Mouse (Mus musculus): ENCODE measurements around the gene Tmem183a. TPM values are rescaled to one million over a fixed set of nuclear protein-coding genes. Genes with fewer than 3 reads are reported as not detected.

The Tmem183a gene
- polyA plus RNA-seq, 1 experiment from 2014 or later, result 133 TPM

- Histone ChIP-seq H3K4me2 (ENCODE audit: low read depth, low read length) (no peak overlapping the region), H3K9me3 (replicated peaks; ENCODE audit: control insufficient read depth, low read length) (no peaks in the 10 kb centered on the region), H3K4me1 (ENCODE audit: control insufficient read depth, insufficient read depth, low read length) (no peaks in the 10 kb centered on the region), H3K27ac (replicated peaks; ENCODE audit: low read depth, low read length) (no peak overlapping the region), H3K9ac (replicated peaks; ENCODE audit: low read length) (no peak overlapping the region), H3K27me3 (ENCODE audit: control insufficient read depth, insufficient read depth, low read length) (no peaks in the 10 kb centered on the region), H3K4me3 (ENCODE audit: low read depth, low read length) (no peak overlapping the region), H3K36me3 (replicated peaks; ENCODE audit: control insufficient read depth, insufficient read depth, low read depth, low read length) (no peaks in the 10 kb centered on the region)
- 77% methylated on average over 12 of the region's 12 CpGs for WGBS
- no peak for DNase-seq (ENCODE audit: low spot score)
- ATAC-seq (replicated peaks; ENCODE audit: insufficient number of reproducible peaks, low FRiP score, low TSS enrichment, low read depth), result no peak
These were observed 25.6 kb downstream of the Tmem183a start for GRCm38 (mm10) chr1:134335924-134336810.

- ATAC-seq (replicated peaks; ENCODE audit: insufficient number of reproducible peaks, low FRiP score, low TSS enrichment, low read depth), result no peak
- H3K27me3 ChIP-seq (ENCODE audit: control insufficient read depth, insufficient read depth, low read length), result no peaks in the 10 kb centered on the region
- no peak overlapping the region for H3K4me2 ChIP-seq (ENCODE audit: low read depth, low read length)
- no peaks in the 10 kb centered on the region for H3K9me3 ChIP-seq (replicated peaks; ENCODE audit: control insufficient read depth, low read length)
- no peak overlapping the region for H3K4me3 ChIP-seq (ENCODE audit: low read depth, low read length)
- H3K36me3 ChIP-seq (replicated peaks; ENCODE audit: control insufficient read depth, insufficient read depth, low read depth, low read length), result no peaks in the 10 kb centered on the region
- no peaks in the 10 kb centered on the region for H3K4me1 ChIP-seq (ENCODE audit: control insufficient read depth, insufficient read depth, low read length)
- DNase-seq (ENCODE audit: low spot score), result no peak
- 73% methylated on average over 13 of the region's 13 CpGs for WGBS
- no peak overlapping the region for H3K27ac ChIP-seq (replicated peaks; ENCODE audit: low read depth, low read length)
- no peak overlapping the region for H3K9ac ChIP-seq (replicated peaks; ENCODE audit: low read length)
These were observed 26.4 kb downstream of the Tmem183a start for GRCm38 (mm10) chr1:134335211-134335923.

GRCm38 (mm10) chr1:134334111-134334827 lies 27.5 kb downstream of the Tmem183a start:
- Histone ChIP-seq H3K4me3 (ENCODE audit: low read depth, low read length) (no peak overlapping the region), H3K9me3 (replicated peaks; ENCODE audit: control insufficient read depth, low read length) (no peaks in the 10 kb centered on the region), H3K27ac (replicated peaks; ENCODE audit: low read depth, low read length) (no peak overlapping the region), H3K4me2 (ENCODE audit: low read depth, low read length) (no peak overlapping the region), H3K9ac (replicated peaks; ENCODE audit: low read length) (no peak overlapping the region), H3K36me3 (replicated peaks; ENCODE audit: control insufficient read depth, insufficient read depth, low read depth, low read length) (no peaks in the 10 kb centered on the region), H3K4me1 (ENCODE audit: control insufficient read depth, insufficient read depth, low read length) (no peaks in the 10 kb centered on the region), H3K27me3 (ENCODE audit: control insufficient read depth, insufficient read depth, low read length) (no peaks in the 10 kb centered on the region)
- DNase-seq (ENCODE audit: low spot score), result no peak
- ATAC-seq (replicated peaks; ENCODE audit: insufficient number of reproducible peaks, low FRiP score, low TSS enrichment, low read depth), result no peak
- 76% methylated on average over 7 of the region's 7 CpGs for WGBS

GRCm38 (mm10) chr1:134333371-134334110 lies 28.2 kb downstream of the Tmem183a start:
- 84% methylated on average over 10 of the region's 10 CpGs for WGBS
- no peak overlapping the region for H3K4me3 ChIP-seq (ENCODE audit: low read depth, low read length)
- H3K4me1 ChIP-seq (ENCODE audit: control insufficient read depth, insufficient read depth, low read length), result no peaks in the 10 kb centered on the region
- no peak overlapping the region for H3K27ac ChIP-seq (replicated peaks; ENCODE audit: low read depth, low read length)
- no peaks in the 10 kb centered on the region for H3K9me3 ChIP-seq (replicated peaks; ENCODE audit: control insufficient read depth, low read length)
- no peak for DNase-seq (ENCODE audit: low spot score)
- ATAC-seq (replicated peaks; ENCODE audit: insufficient number of reproducible peaks, low FRiP score, low TSS enrichment, low read depth), result no peak
- no peak overlapping the region for H3K4me2 ChIP-seq (ENCODE audit: low read depth, low read length)
- H3K27me3 ChIP-seq (ENCODE audit: control insufficient read depth, insufficient read depth, low read length), result no peaks in the 10 kb centered on the region
- H3K36me3 ChIP-seq (replicated peaks; ENCODE audit: control insufficient read depth, insufficient read depth, low read depth, low read length), result no peaks in the 10 kb centered on the region
- no peak overlapping the region for H3K9ac ChIP-seq (replicated peaks; ENCODE audit: low read length)

- ATAC-seq (replicated peaks; ENCODE audit: insufficient number of reproducible peaks, low FRiP score, low TSS enrichment, low read depth), result 0 out of 2 replicates have a peak, but pooled peaks have one; percentile 41
- Histone ChIP-seq H3K9ac (replicated peaks; ENCODE audit: low read length) (no peak within 1 kb of the TSS), H3K4me2 (ENCODE audit: low read depth, low read length) (no peak within 1 kb of the TSS), H3K9me3 (replicated peaks; ENCODE audit: control insufficient read depth, low read length) (no peaks in the 10 kb centered on the region), H3K4me3 (ENCODE audit: low read depth, low read length) (no peak within 1 kb of the TSS), H3K27me3 (ENCODE audit: control insufficient read depth, insufficient read depth, low read length) (no peaks in the 10 kb centered on the region), H3K36me3 (replicated peaks; ENCODE audit: control insufficient read depth, insufficient read depth, low read depth, low read length) (no peaks in the 10 kb centered on the region), H3K27ac (replicated peaks; ENCODE audit: low read depth, low read length) (no peak within 1 kb of the TSS), H3K4me1 (ENCODE audit: control insufficient read depth, insufficient read depth, low read length) (no peaks in the 10 kb centered on the region)
- no peak for DNase-seq (ENCODE audit: low spot score)
- whole genome bisulfite sequencing, result 67% methylated on average over 13 of the region's 13 CpGs
These were observed 29.0 kb downstream of the Tmem183a start, which contains the start of gene Ppfia4 for GRCm38 (mm10) chr1:134332770-134333271. Ppfia4 (minus strand) TSS chr1:134332928.

GRCm38 (mm10) chr1:134331879-134332635 lies 29.7 kb downstream of the Tmem183a start:
- 60% methylated on average over 20 of the region's 20 CpGs for WGBS
- Histone ChIP-seq H3K4me3 (ENCODE audit: low read depth, low read length) (no peak overlapping the region), H3K4me1 (ENCODE audit: control insufficient read depth, insufficient read depth, low read length) (no peaks in the 10 kb centered on the region), H3K27me3 (ENCODE audit: control insufficient read depth, insufficient read depth, low read length) (no peaks in the 10 kb centered on the region), H3K27ac (replicated peaks; ENCODE audit: low read depth, low read length) (no peak overlapping the region), H3K36me3 (replicated peaks; ENCODE audit: control insufficient read depth, insufficient read depth, low read depth, low read length) (no peaks in the 10 kb centered on the region), H3K9ac (replicated peaks; ENCODE audit: low read length) (no peak overlapping the region), H3K4me2 (ENCODE audit: low read depth, low read length) (no peak overlapping the region), H3K9me3 (replicated peaks; ENCODE audit: control insufficient read depth, low read length) (no peaks in the 10 kb centered on the region)
- ATAC-seq (replicated peaks; ENCODE audit: insufficient number of reproducible peaks, low FRiP score, low TSS enrichment, low read depth), result no peak
- DNase-seq (ENCODE audit: low spot score), result peak; percentile 91

DNA sequence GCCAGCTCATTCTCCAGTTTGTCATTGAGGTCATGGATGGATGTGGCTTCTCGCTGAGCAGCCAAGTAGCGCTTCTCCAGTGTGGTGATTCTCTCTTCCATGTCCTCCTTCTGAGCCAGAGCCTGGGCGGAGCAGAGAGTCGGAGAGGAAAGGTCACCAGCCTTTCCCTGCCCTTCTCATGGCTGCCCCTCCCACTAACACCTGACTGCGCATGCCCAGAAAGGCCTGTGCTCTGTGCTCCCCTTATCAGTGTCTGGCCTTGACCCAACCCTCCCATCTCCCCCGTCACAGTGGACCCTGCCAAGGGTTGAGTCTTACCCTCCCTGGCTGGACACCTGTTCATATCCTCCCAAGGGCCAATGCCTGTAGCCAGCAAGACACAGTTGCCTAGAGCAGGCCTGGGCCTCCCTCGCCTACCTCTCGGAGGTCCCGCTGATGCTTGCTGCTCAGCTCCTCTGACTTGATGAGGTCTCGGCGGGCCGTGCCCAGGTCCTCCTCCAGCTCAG lies 34.9 kb downstream of the Tmem183a start:
- no peak overlapping the region for H3K4me2 ChIP-seq (ENCODE audit: low read depth, low read length)
- no peak overlapping the region for H3K27ac ChIP-seq (replicated peaks; ENCODE audit: low read depth, low read length)
- H3K9ac ChIP-seq (replicated peaks; ENCODE audit: low read length), result no peak overlapping the region
- no peak for ATAC-seq (replicated peaks; ENCODE audit: insufficient number of reproducible peaks, low FRiP score, low TSS enrichment, low read depth)
- no peaks in the 10 kb centered on the region for H3K9me3 ChIP-seq (replicated peaks; ENCODE audit: control insufficient read depth, low read length)
- H3K4me3 ChIP-seq (ENCODE audit: low read depth, low read length), result no peak overlapping the region
- H3K4me1 ChIP-seq (ENCODE audit: control insufficient read depth, insufficient read depth, low read length), result no peaks in the 10 kb centered on the region
- 91% methylated on average over 12 of the region's 12 CpGs for WGBS
- H3K36me3 ChIP-seq (replicated peaks; ENCODE audit: control insufficient read depth, insufficient read depth, low read depth, low read length), result no peaks in the 10 kb centered on the region
- no peaks in the 10 kb centered on the region for H3K27me3 ChIP-seq (ENCODE audit: control insufficient read depth, insufficient read depth, low read length)
- DNase-seq (ENCODE audit: low spot score), result no peak
